Mouse (Mus musculus) adrenal gland, adult 18-20 months (tissue): ENCODE measurements around the gene Cdk1. TPM values are rescaled to one million over a fixed set of nuclear protein-coding genes. Genes with fewer than 3 reads are reported as not detected.
"Not testable (repeated sequence)": the region's sequence is repeated elsewhere in the genome, so short reads cannot be mapped to it uniquely, and the experiment has no call there.

ENCODE experiments used
- DNase-seq, 2 experiments: peaks; one replicate each; pipeline ENCODE4 v3.0.0; 2021 to 2022; ENCODE audit warnings: low spot score in 2 of 2
- long read RNA-seq, 2 experiments: library from polyadenylated mRNA; stranded (forward); transcript quantifications; one replicate each; pipeline ENCODE4 v2.0.0; 2021
- total RNA-seq, 2 experiments: library from RNA; stranded (reverse); gene quantifications; 1 replicate in 1 of 2; 2 replicates in 1 of 2; pipeline ENCODE4 v1.2.3; 2021

Gene Cdk1
- total RNA-seq, result 1 to 10 TPM; 3.0 to 4.3 TPM
- long read RNA-seq, experiment 1, result 0 reads
- long read RNA-seq, experiment 2, full-length matches to known transcripts, result 2 of 2 reads
- long read RNA-seq, experiment 2, partial matches to known transcripts, result 0 of 2 reads
- long read RNA-seq, experiment 2, other reads (novel, unspliced or antisense), result 0 of 2 reads

DNA sequence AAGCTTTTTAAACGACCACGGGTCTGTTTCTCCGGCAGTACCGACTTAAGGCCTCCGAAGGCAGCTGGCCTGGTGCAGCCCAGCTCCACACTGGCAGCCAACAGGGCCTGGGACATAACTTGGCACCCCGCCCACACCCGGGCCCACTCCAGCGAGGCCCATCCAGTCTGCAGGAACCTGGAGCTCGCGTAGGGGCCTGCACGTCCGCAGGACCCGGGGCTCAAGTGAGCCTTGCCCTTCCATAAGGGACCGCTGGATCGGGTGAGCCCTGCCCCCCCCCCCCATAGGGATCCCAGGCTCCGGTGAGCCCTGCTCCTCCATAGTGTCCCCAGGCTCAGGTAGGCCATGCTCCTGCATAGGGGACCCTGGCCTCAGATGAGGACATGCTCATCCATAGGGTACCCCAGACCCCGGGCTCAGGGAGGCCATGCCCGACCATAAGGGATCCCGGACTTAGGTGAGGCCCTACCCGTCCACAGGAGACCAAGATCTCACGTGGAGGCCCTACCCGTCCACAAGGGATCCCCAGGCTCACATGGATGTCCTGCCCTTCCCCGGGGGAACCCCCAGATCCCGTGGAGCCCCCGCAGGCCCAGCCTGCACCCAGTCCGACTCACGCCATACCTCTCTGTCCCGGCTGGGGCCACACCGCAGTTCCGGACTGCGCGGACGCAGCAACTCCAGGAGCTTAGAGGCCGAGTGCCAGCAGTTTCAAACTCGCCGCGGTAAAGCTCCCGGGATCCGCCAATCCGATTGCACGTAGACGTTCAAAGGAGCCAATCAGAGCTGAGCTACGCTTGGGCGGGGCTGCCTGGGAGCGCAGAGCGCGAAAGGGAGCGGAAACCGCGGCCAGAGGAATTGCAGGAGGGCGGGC lies at the start of gene Cdk1:
Gene Cdk1 (minus strand): TSS at position 727 of the 874 bp plus-strand sequence.
- peak; percentile 88 to 91 for DNase-seq

DNA sequence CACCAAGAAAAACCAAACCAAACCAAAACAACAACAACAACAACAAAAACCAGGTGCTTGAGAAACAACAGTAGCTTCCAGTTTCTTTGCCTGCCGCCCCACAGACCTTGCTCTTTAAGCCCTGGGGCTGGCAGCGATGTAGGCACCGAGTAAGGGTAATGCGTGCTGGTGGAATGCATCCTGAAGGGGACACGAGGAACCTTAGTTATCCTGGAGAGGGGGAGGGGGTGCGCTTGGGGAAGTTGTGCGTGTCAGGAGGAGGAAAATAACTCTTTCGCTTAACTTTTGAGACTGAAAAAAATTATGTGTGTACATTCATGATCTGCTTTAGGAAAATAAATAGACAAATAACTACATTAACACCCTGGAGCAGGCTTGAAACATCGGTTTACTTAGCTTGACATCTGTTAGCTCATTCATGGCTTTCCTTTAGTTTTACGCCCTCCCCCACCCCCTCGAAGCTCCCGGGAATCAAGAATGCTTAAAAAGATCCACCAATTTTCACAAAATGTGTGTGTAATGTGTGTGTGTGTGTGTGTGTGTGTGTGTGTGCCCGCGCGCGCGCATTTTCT lies 47.2 kb upstream of the Cdk1 start:
- DNase-seq, result no peak

- DNase-seq, result peak; percentile 8 to 25
These were observed 46.2 kb upstream of the Cdk1 start, which contains the start of gene Ank3 for GRCm38 (mm10) chr10:69398763-69399590. Gene Ank3 (plus strand): TSS chr10:69398773.

GRCm38 (mm10) chr10:69398197-69398762 lies 45.5 kb upstream of the Cdk1 start:
- DNase-seq, result no peak

DNA sequence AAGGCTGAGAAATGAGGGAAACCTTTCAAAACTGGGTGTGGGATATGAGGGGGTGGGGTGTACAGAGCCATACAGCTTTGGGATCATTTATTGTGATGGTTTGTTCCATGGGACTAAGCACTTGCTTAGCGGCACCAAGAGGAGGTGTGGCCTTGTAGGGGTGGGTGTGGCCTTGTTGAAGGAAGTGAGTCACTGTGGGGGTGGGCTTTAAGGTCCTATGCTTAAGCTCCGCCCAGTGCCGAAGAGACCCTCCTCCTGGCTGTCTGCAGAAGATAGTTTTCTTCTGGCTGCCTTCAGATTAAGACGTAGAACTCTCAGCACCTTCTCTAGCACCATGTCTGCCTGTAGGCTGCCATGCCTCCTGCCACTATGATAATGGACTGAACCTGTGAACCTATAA lies 36.8 kb upstream of the Cdk1 start:
- DNase-seq, result no peak

DNA sequence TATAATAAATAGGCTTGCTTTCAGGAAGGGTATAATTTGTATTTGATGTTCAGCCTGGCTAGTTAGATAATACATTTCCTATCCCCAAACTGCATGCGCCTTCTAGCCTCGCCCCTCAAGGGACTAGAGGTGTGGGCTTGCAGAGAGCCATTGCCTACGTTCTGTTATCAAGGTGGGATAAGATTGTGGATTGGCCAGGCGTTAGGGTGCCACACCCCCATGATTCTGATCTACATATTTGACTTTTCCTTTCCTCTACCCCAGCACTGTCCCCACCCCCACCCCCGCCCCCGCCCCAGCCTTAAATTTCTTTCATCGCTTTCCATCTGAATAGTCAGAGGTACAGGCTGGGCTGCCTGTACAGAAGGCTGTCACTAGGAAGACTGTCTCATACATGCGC lies 34.0 kb upstream of the Cdk1 start:
- no peak for DNase-seq

DNA sequence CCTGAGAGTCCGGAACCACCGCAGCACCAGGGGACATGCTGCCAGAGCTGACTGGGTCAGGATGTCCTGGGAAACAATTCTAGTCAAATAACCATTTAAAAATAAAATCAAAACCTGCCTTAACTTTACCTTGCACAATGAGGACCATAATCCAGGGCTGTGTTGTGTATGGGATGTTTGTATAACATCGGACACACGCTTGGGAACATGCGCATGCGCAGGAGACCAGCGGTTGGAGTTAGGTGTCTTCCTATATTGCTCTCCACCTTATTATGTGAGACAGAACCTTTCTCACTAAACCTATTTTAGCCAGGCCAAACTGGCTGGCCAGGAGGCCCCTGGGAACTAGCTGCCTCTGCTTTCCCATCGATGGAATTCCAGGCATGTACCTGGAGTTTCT lies 32.4 kb upstream of the Cdk1 start:
- DNase-seq, result no peak

DNA sequence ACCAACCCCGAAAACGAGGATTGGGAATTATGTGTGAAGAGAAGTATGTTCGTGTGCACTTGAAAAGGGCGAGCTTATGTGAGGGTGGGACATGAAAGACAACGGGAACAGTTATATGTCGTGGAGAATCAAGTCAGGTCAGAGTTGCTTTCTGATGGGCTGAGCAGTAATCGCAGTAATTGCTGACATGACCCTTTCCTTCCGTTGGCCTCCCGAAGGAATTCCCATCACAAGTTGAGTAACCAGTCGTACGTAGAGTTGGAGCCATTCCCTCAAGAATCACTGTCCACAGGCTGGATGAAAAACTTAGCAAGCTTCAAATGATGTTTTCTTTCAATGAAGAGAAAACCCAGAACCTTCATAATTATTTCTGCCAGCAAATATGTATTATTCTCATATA lies 31.9 kb upstream of the Cdk1 start:
- DNase-seq, result no peak

- DNase-seq, result no peak
These were observed 30.4 kb upstream of the Cdk1 start for GRCm38 (mm10) chr10:69383186-69383585.

GRCm38 (mm10) chr10:69375154-69375553 lies 22.4 kb upstream of the Cdk1 start:
- DNase-seq, result no peak

GRCm38 (mm10) chr10:69373796-69374550 lies 21.2 kb upstream of the Cdk1 start:
- DNase-seq, result no peak

GRCm38 (mm10) chr10:69372061-69372460 lies 19.3 kb upstream of the Cdk1 start:
- DNase-seq, result no peak

GRCm38 (mm10) chr10:69371441-69371840 lies 18.7 kb upstream of the Cdk1 start:
- DNase-seq, result peak; percentile 32 to 51

DNA sequence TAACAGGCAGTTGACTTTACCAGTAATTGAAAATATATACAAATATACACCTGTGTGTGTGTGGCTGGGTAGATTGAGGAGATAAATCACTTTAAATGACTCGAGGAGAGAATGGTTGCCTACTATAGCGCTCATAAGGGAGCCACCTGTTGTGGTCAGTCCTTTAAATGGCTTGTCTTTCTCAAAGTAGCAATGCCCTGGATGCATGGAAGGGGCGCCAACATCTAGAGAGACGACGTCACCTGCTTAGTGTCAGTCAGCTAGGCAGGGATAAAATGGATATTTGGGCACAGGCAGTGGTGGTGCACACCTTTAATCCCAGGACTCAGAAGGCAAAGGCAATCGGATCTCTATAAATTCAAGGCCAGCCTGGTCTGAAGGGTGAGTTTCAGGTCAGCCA lies 16.6 kb upstream of the Cdk1 start:
- DNase-seq, result no peak

DNA sequence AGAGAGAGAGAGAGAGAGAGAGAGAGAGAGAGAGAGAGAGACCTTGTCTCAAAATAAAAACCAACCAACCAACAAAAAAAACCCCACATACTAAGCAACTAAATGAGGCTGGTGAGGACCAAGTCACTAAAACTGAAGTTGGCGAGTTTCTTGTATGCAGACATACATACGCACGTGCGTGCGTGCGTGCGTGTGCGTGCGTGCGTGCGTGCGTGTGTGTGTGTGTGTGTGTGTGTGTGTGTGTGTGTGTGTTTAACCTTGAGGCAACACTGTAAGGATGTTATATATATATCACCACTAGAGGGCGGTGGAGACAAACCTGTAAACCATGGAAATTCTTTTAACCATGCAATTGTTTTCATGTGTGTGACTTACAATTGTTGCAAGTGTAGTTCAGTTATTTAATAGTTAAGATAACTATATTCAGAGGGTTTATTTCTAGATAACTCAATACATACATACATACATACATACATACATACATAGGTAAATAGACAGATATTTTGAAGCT lies 14.2 kb upstream of the Cdk1 start:
- DNase-seq, result no peak

GRCm38 (mm10) chr10:69366208-69366607 lies 13.5 kb upstream of the Cdk1 start:
- no peak for DNase-seq

- DNase-seq, result no peak
These were observed 6.9 kb upstream of the Cdk1 start for GRCm38 (mm10) chr10:69359666-69360065.

- DNase-seq, result not testable (repeated sequence)
These were observed 345 bp upstream of the Cdk1 start for GRCm38 (mm10) chr10:69353086-69353479.

GRCm38 (mm10) chr10:69351842-69352211 lies 911 bp downstream of the Cdk1 start:
- DNase-seq, result no peak
